Comparison of ENCODE assay signal across 12 mouse cellular contexts in genomic region chr8:125134876-125135275, GRCm38 (mm10).
A peak's percentile ranks its signal among the peaks of the same experiment; 100 is the strongest.
DNase-seq lines count a peak whose midpoint lies in the region; ATAC-seq lines count a peak whose summit lies in the region.
"Had no signal": no experiment of that assay in that cellular context is flagged by ENCODE, and none has a peak within 500 bp of the region (broad histone marks: within the 10 kb centered on the region; RNA-seq: fewer than 3 reads in every experiment).

No protein-coding gene starts in this region.

- H3K27me3 ChIP-seq in kidney, embryonic 16.5 days (ENCODE audit: insufficient read depth, low read length) = peaks cover 6% of the 10 kb centered on the region; the same call in 1 of the 2 replicates
- H3K27me3 ChIP-seq in kidney, embryonic 14.5 days (ENCODE audit: control insufficient read depth, insufficient read depth, low read length) = no peaks in the 10 kb centered on the region; the same call in 1 of the 2 replicates
- no peaks in the 10 kb centered on the region for H3K27me3 ChIP-seq in forebrain, embryonic 11.5 days (ENCODE audit: control insufficient read depth, insufficient read depth, low read length)
- no peaks in the 10 kb centered on the region for H3K27me3 ChIP-seq in hindbrain, embryonic 11.5 days (ENCODE audit: control insufficient read depth, insufficient read depth, low read length)
- H3K27me3 ChIP-seq: heart, embryonic 13.5 days had no signal

- ATAC-seq in kidney, embryonic 16.5 days (ENCODE audit: low FRiP score, low TSS enrichment) = 0 out of 2 replicates have a peak, but pooled peaks have one; percentile 39
- no peak for ATAC-seq in kidney, embryonic 14.5 days (ENCODE audit: low FRiP score, low TSS enrichment)
- no peak; the same call in 1 of the 2 replicates for ATAC-seq in forebrain, embryonic 11.5 days (replicated peaks; ENCODE audit: low FRiP score)
- no peak for ATAC-seq in hindbrain, embryonic 11.5 days (ENCODE audit: low FRiP score)
- ATAC-seq in megakaryocyte progenitor cell, adult 5-6 weeks (replicated peaks; ENCODE audit: poor library complexity) = no peak

- H3K4me3 ChIP-seq in kidney, embryonic 16.5 days (ENCODE audit: low read length) = no peak overlapping the region
- no peak overlapping the region for H3K4me3 ChIP-seq in kidney, embryonic 14.5 days (ENCODE audit: low read length)
- H3K4me3 ChIP-seq in forebrain, embryonic 11.5 days (ENCODE audit: low read depth, low read length) = no peak overlapping the region
- H3K4me3 ChIP-seq in hindbrain, embryonic 11.5 days (ENCODE audit: low read depth, low read length) = no peak overlapping the region
- H3K4me3 ChIP-seq: heart, embryonic 13.5 days; midbrain, embryonic 12.5 days had no signal

- no peak for DNase-seq in forebrain, embryonic 11.5 days (ENCODE audit: low spot score)
- peak; percentile 23 for DNase-seq in hindbrain, embryonic 11.5 days (ENCODE audit: low spot score)
- peak; percentile 7 for DNase-seq in lung, postnatal 25 days (ENCODE audit: low spot score)
- DNase-seq in testis, postnatal 10 days (ENCODE audit: low spot score) = no peak
- no peak for DNase-seq in frontal cortex, postnatal 36 days (ENCODE audit: low spot score in 2 of 2)
- DNase-seq: adrenal gland, adult 8-10 months; right cerebral cortex, postnatal 25 days had no signal

- no peaks in the 10 kb centered on the region for H3K36me3 ChIP-seq in kidney, embryonic 16.5 days (ENCODE audit: insufficient read depth, low read length)
- H3K36me3 ChIP-seq in kidney, embryonic 14.5 days (ENCODE audit: control insufficient read depth, insufficient read depth, low read length) = no peaks in the 10 kb centered on the region
- H3K36me3 ChIP-seq in forebrain, embryonic 11.5 days (ENCODE audit: control insufficient read depth, insufficient read depth, low read length) = no peaks in the 10 kb centered on the region
- H3K36me3 ChIP-seq in hindbrain, embryonic 11.5 days (ENCODE audit: control insufficient read depth, insufficient read depth, low read length) = no peaks in the 10 kb centered on the region
- H3K36me3 ChIP-seq: heart, embryonic 13.5 days; midbrain, embryonic 12.5 days had no signal

- H3K9me3 ChIP-seq in kidney, embryonic 16.5 days (ENCODE audit: low read length) = no peaks in the 10 kb centered on the region
- no peaks in the 10 kb centered on the region for H3K9me3 ChIP-seq in kidney, embryonic 14.5 days (ENCODE audit: control insufficient read depth, low read length)
- H3K9me3 ChIP-seq in forebrain, embryonic 11.5 days (ENCODE audit: control insufficient read depth, low read length) = no peaks in the 10 kb centered on the region
- H3K9me3 ChIP-seq in hindbrain, embryonic 11.5 days (ENCODE audit: control insufficient read depth, low read length) = no peaks in the 10 kb centered on the region
- H3K9me3 ChIP-seq: heart, embryonic 13.5 days; midbrain, embryonic 12.5 days had no signal

- WGBS in kidney, embryonic 16.5 days = 25% methylated on average over 10 of the region's 10 CpGs
- WGBS in kidney, embryonic 14.5 days = 18% methylated on average over 10 of the region's 10 CpGs
- 19% methylated on average over 10 of the region's 10 CpGs for WGBS in forebrain, embryonic 11.5 days
- 39% methylated on average over 10 of the region's 10 CpGs for WGBS in hindbrain, embryonic 11.5 days

- H3K4me2 ChIP-seq in kidney, embryonic 16.5 days (replicated peaks; ENCODE audit: low read depth, low read length) = 0 out of 2 replicates have a peak overlapping the region, but pooled peaks have one; percentile 5
- no peak overlapping the region; the same call in 1 of the 2 replicates for H3K4me2 ChIP-seq in kidney, embryonic 14.5 days (replicated peaks; ENCODE audit: low read depth, low read length)
- H3K4me2 ChIP-seq in forebrain, embryonic 11.5 days (ENCODE audit: low read depth, low read length, severe bottlenecking) = 0 out of 2 replicates have a peak overlapping the region, but pooled peaks have one; percentile 11
- no peak overlapping the region for H3K4me2 ChIP-seq in hindbrain, embryonic 11.5 days (replicated peaks; ENCODE audit: low read depth, low read length)
- H3K4me2 ChIP-seq: heart, embryonic 13.5 days; midbrain, embryonic 12.5 days had no signal

- H3K4me1 ChIP-seq in kidney, embryonic 16.5 days (ENCODE audit: insufficient read depth, low read length) = peaks cover 50% of the 10 kb centered on the region
- H3K4me1 ChIP-seq in kidney, embryonic 14.5 days (ENCODE audit: control insufficient read depth, insufficient read depth, low read length) = peaks cover 22% of the 10 kb centered on the region
- H3K4me1 ChIP-seq in forebrain, embryonic 11.5 days (replicated peaks; ENCODE audit: control insufficient read depth, insufficient read depth, low read length) = peaks cover 10% of the 10 kb centered on the region; the same call in 1 of the 2 replicates
- H3K4me1 ChIP-seq in hindbrain, embryonic 11.5 days (replicated peaks; ENCODE audit: control insufficient read depth, insufficient read depth, low read length) = peaks cover 3% of the 10 kb centered on the region; the same call in 1 of the 2 replicates

- H3K9ac ChIP-seq in kidney, embryonic 16.5 days (replicated peaks; ENCODE audit: low read length) = no peak overlapping the region
- H3K9ac ChIP-seq in kidney, embryonic 14.5 days (ENCODE audit: low read depth, low read length) = no peak overlapping the region
- no peak overlapping the region; the same call in 1 of the 2 replicates for H3K9ac ChIP-seq in forebrain, embryonic 11.5 days (ENCODE audit: low read length)
- no peak overlapping the region for H3K9ac ChIP-seq in hindbrain, embryonic 11.5 days (ENCODE audit: low read depth, low read length)
- H3K9ac ChIP-seq: heart, embryonic 13.5 days; midbrain, embryonic 12.5 days had no signal

- peak overlapping the region; percentile 54; the same call in 1 of the 2 replicates for H3K27ac ChIP-seq in kidney, embryonic 16.5 days (ENCODE audit: low read length)
- H3K27ac ChIP-seq in kidney, embryonic 14.5 days (ENCODE audit: low read depth, low read length) = no peak overlapping the region; the same call in 1 of the 2 replicates
- H3K27ac ChIP-seq in forebrain, embryonic 11.5 days (ENCODE audit: low read depth, low read length) = peak overlapping the region; percentile 25; the same call in 1 of the 2 replicates
- H3K27ac ChIP-seq in hindbrain, embryonic 11.5 days (ENCODE audit: low read depth, low read length) = no peak overlapping the region
- H3K27ac ChIP-seq: midbrain, embryonic 12.5 days had no signal

Comparison
In these comparisons a context has a peak if more than half of its experiments do, and no peak if none do; other contexts are left out.
1. H3K27ac ChIP-seq: peak in kidney, embryonic 16.5 days (single experiment) and forebrain, embryonic 11.5 days (single experiment); none in kidney, embryonic 14.5 days (single experiment) and hindbrain, embryonic 11.5 days (single experiment).
2. H3K4me2 ChIP-seq: peak in kidney, embryonic 16.5 days (single experiment) and forebrain, embryonic 11.5 days (single experiment); none in kidney, embryonic 14.5 days (single experiment) and hindbrain, embryonic 11.5 days (single experiment).
3. DNase-seq: peak in hindbrain, embryonic 11.5 days (single experiment) and lung, postnatal 25 days (single experiment); none in forebrain, embryonic 11.5 days (single experiment), testis, postnatal 10 days (single experiment) and frontal cortex, postnatal 36 days (0 of 2).